Mouse (Mus musculus): ENCODE measurements around the gene Lingo2. TPM values are rescaled to one million over a fixed set of nuclear protein-coding genes. Genes with fewer than 3 reads are reported as not detected.

The Lingo2 gene
- polyA plus RNA-seq, 1 experiment from 2014 or later, result 1.0 TPM

GRCm38 (mm10) chr4:36014181-36014580, 937.4 kb downstream of the Lingo2 start:
- no peak overlapping the region for H3K27ac ChIP-seq (ENCODE audit: low read depth)
- H3K4me3 ChIP-seq (ENCODE audit: low read depth, low read length), result no peak overlapping the region
- DNase-seq (ENCODE audit: low spot score) (no peak), ATAC-seq (replicated peaks; ENCODE audit: low FRiP score, low TSS enrichment, low read depth) (no peak)
- H3K36me3 ChIP-seq (ENCODE audit: control insufficient read depth, insufficient read depth, low read length), result no peaks in the 10 kb centered on the region
- no peaks in the 10 kb centered on the region for H3K27me3 ChIP-seq (replicated peaks; ENCODE audit: control insufficient read depth, insufficient read depth, low read length)
- H3K4me1 ChIP-seq (replicated peaks; ENCODE audit: control insufficient read depth, insufficient read depth, low read length), result no peaks in the 10 kb centered on the region
- H3K9ac ChIP-seq (ENCODE audit: low read length), result no peak overlapping the region
- no peaks in the 10 kb centered on the region for H3K9me3 ChIP-seq (ENCODE audit: control insufficient read depth, low read length)
- WGBS, result 35% methylated on average over 4 of the region's 4 CpGs
- H3K4me2 ChIP-seq (ENCODE audit: low read length), result no peak overlapping the region

- Histone ChIP-seq H3K4me3 (ENCODE audit: low read depth, low read length) (no peak overlapping the region), H3K27me3 (replicated peaks; ENCODE audit: control insufficient read depth, insufficient read depth, low read length) (no peaks in the 10 kb centered on the region), H3K36me3 (ENCODE audit: control insufficient read depth, insufficient read depth, low read length) (no peaks in the 10 kb centered on the region), H3K4me1 (replicated peaks; ENCODE audit: control insufficient read depth, insufficient read depth, low read length) (no peaks in the 10 kb centered on the region), H3K27ac (ENCODE audit: low read depth) (no peak overlapping the region), H3K9ac (ENCODE audit: low read length) (no peak overlapping the region), H3K9me3 (ENCODE audit: control insufficient read depth, low read length) (no peaks in the 10 kb centered on the region), H3K4me2 (ENCODE audit: low read length) (no peak overlapping the region)
- 60% methylated on average over 2 of the region's 2 CpGs for WGBS
- ATAC-seq (replicated peaks; ENCODE audit: low FRiP score, low TSS enrichment, low read depth) (peak; percentile 80), DNase-seq (ENCODE audit: low spot score) (no peak)
Observed at GRCm38 (mm10) chr4:35992005-35992763, 959.4 kb downstream of the Lingo2 start.

GRCm38 (mm10) chr4:35986012-35986411, 965.5 kb downstream of the Lingo2 start:
- 90% methylated on average over 6 of the region's 6 CpGs for WGBS
- no peaks in the 10 kb centered on the region for H3K27me3 ChIP-seq (replicated peaks; ENCODE audit: control insufficient read depth, insufficient read depth, low read length)
- no peak overlapping the region for H3K9ac ChIP-seq (ENCODE audit: low read length)
- H3K9me3 ChIP-seq (ENCODE audit: control insufficient read depth, low read length), result no peaks in the 10 kb centered on the region
- no peaks in the 10 kb centered on the region for H3K4me1 ChIP-seq (replicated peaks; ENCODE audit: control insufficient read depth, insufficient read depth, low read length)
- no peak for DNase-seq (ENCODE audit: low spot score)
- H3K27ac ChIP-seq (ENCODE audit: low read depth), result no peak overlapping the region
- H3K4me3 ChIP-seq (ENCODE audit: low read depth, low read length), result no peak overlapping the region
- no peak overlapping the region for H3K4me2 ChIP-seq (ENCODE audit: low read length)
- no peaks in the 10 kb centered on the region for H3K36me3 ChIP-seq (ENCODE audit: control insufficient read depth, insufficient read depth, low read length)
- no peak for ATAC-seq (replicated peaks; ENCODE audit: low FRiP score, low TSS enrichment, low read depth)

- ATAC-seq (replicated peaks; ENCODE audit: low FRiP score, low TSS enrichment, low read depth), result no peak
- H3K9me3 ChIP-seq (ENCODE audit: control insufficient read depth, low read length), result no peaks in the 10 kb centered on the region
Observed at GRCm38 (mm10) chr4:35963532-35963931, 988.0 kb downstream of the Lingo2 start.

GRCm38 (mm10) chr4:35951894-35952293, 999.7 kb downstream of the Lingo2 start:
- DNase-seq (ENCODE audit: low spot score), result no peak
- Histone ChIP-seq H3K4me3 (ENCODE audit: low read depth, low read length) (no peak overlapping the region), H3K4me1 (replicated peaks; ENCODE audit: control insufficient read depth, insufficient read depth, low read length) (no peaks in the 10 kb centered on the region), H3K36me3 (ENCODE audit: control insufficient read depth, insufficient read depth, low read length) (no peaks in the 10 kb centered on the region), H3K27ac (ENCODE audit: low read depth) (no peak overlapping the region), H3K27me3 (replicated peaks; ENCODE audit: control insufficient read depth, insufficient read depth, low read length) (no peaks in the 10 kb centered on the region), H3K9me3 (ENCODE audit: control insufficient read depth, low read length) (no peaks in the 10 kb centered on the region), H3K4me2 (ENCODE audit: low read length) (no peak overlapping the region), H3K9ac (ENCODE audit: low read length) (no peak overlapping the region)
- 0 out of 2 replicates have a peak, but pooled peaks have one; percentile 40 for ATAC-seq (replicated peaks; ENCODE audit: low FRiP score, low TSS enrichment, low read depth)

More at GRCm38 (mm10) chr4:35963532-35963931, 988.0 kb downstream of the Lingo2 start:
- no peak overlapping the region for H3K9ac ChIP-seq (ENCODE audit: low read length)
- H3K4me1 ChIP-seq (replicated peaks; ENCODE audit: control insufficient read depth, insufficient read depth, low read length), result no peaks in the 10 kb centered on the region
- H3K36me3 ChIP-seq (ENCODE audit: control insufficient read depth, insufficient read depth, low read length), result no peaks in the 10 kb centered on the region
- H3K27me3 ChIP-seq (replicated peaks; ENCODE audit: control insufficient read depth, insufficient read depth, low read length), result no peaks in the 10 kb centered on the region
- no peak for DNase-seq (ENCODE audit: low spot score)
- H3K27ac ChIP-seq (ENCODE audit: low read depth), result no peak overlapping the region
- 79% methylated on average over 4 of the region's 4 CpGs for WGBS
- no peak overlapping the region for H3K4me2 ChIP-seq (ENCODE audit: low read length)
- H3K4me3 ChIP-seq (ENCODE audit: low read depth, low read length), result no peak overlapping the region

GRCm38 (mm10) chr4:35951251-35951650, 1000.3 kb downstream of the Lingo2 start:
- Histone ChIP-seq H3K4me3 (ENCODE audit: low read depth, low read length) (no peak overlapping the region), H3K27ac (ENCODE audit: low read depth) (no peak overlapping the region), H3K27me3 (replicated peaks; ENCODE audit: control insufficient read depth, insufficient read depth, low read length) (no peaks in the 10 kb centered on the region), H3K36me3 (ENCODE audit: control insufficient read depth, insufficient read depth, low read length) (no peaks in the 10 kb centered on the region), H3K4me1 (replicated peaks; ENCODE audit: control insufficient read depth, insufficient read depth, low read length) (no peaks in the 10 kb centered on the region), H3K9me3 (ENCODE audit: control insufficient read depth, low read length) (no peaks in the 10 kb centered on the region), H3K4me2 (ENCODE audit: low read length) (no peak overlapping the region), H3K9ac (ENCODE audit: low read length) (no peak overlapping the region)
- WGBS, result 80% methylated on average over 3 of the region's 3 CpGs
- DNase-seq (ENCODE audit: low spot score) (no peak), ATAC-seq (replicated peaks; ENCODE audit: low FRiP score, low TSS enrichment, low read depth) (no peak)

GRCm38 (mm10) chr4:35934056-35934661, 1017.4 kb downstream of the Lingo2 start:
- H3K4me2 ChIP-seq (ENCODE audit: low read length), result no peak overlapping the region
- DNase-seq (ENCODE audit: low spot score), result no peak
- H3K9me3 ChIP-seq (ENCODE audit: control insufficient read depth, low read length), result no peaks in the 10 kb centered on the region
- WGBS, result 67% methylated on average over 4 of the region's 4 CpGs
- no peaks in the 10 kb centered on the region for H3K27me3 ChIP-seq (replicated peaks; ENCODE audit: control insufficient read depth, insufficient read depth, low read length)
- no peak overlapping the region for H3K27ac ChIP-seq (ENCODE audit: low read depth)
- no peaks in the 10 kb centered on the region for H3K4me1 ChIP-seq (replicated peaks; ENCODE audit: control insufficient read depth, insufficient read depth, low read length)
- no peak overlapping the region for H3K9ac ChIP-seq (ENCODE audit: low read length)
- H3K4me3 ChIP-seq (ENCODE audit: low read depth, low read length), result no peak overlapping the region
- no peak for ATAC-seq (replicated peaks; ENCODE audit: low FRiP score, low TSS enrichment, low read depth)
- no peaks in the 10 kb centered on the region for H3K36me3 ChIP-seq (ENCODE audit: control insufficient read depth, insufficient read depth, low read length)

- no peak for DNase-seq (ENCODE audit: low spot score)
- 80% methylated on average over 2 of the region's 2 CpGs for WGBS
Observed at GRCm38 (mm10) chr4:35927722-35928121, 1023.8 kb downstream of the Lingo2 start.

GRCm38 (mm10) chr4:35917453-35917852, 1034.1 kb downstream of the Lingo2 start:
- Histone ChIP-seq H3K36me3 (ENCODE audit: control insufficient read depth, insufficient read depth, low read length) (no peaks in the 10 kb centered on the region), H3K4me3 (ENCODE audit: low read depth, low read length) (no peak overlapping the region), H3K27ac (ENCODE audit: low read depth) (no peak overlapping the region), H3K9me3 (ENCODE audit: control insufficient read depth, low read length) (no peaks in the 10 kb centered on the region), H3K4me2 (ENCODE audit: low read length) (no peak overlapping the region), H3K9ac (ENCODE audit: low read length) (no peak overlapping the region), H3K4me1 (replicated peaks; ENCODE audit: control insufficient read depth, insufficient read depth, low read length) (no peaks in the 10 kb centered on the region), H3K27me3 (replicated peaks; ENCODE audit: control insufficient read depth, insufficient read depth, low read length) (no peaks in the 10 kb centered on the region)
- WGBS, result 60% methylated on average over 3 of the region's 3 CpGs
- ATAC-seq (replicated peaks; ENCODE audit: low FRiP score, low TSS enrichment, low read depth), result no peak
- no peak for DNase-seq (ENCODE audit: low spot score)

More at GRCm38 (mm10) chr4:35927722-35928121, 1023.8 kb downstream of the Lingo2 start:
- Histone ChIP-seq H3K4me3 (ENCODE audit: low read depth, low read length) (no peak overlapping the region), H3K4me2 (ENCODE audit: low read length) (no peak overlapping the region), H3K4me1 (replicated peaks; ENCODE audit: control insufficient read depth, insufficient read depth, low read length) (no peaks in the 10 kb centered on the region), H3K36me3 (ENCODE audit: control insufficient read depth, insufficient read depth, low read length) (no peaks in the 10 kb centered on the region), H3K9ac (ENCODE audit: low read length) (no peak overlapping the region), H3K27me3 (replicated peaks; ENCODE audit: control insufficient read depth, insufficient read depth, low read length) (no peaks in the 10 kb centered on the region), H3K27ac (ENCODE audit: low read depth) (no peak overlapping the region), H3K9me3 (ENCODE audit: control insufficient read depth, low read length) (no peaks in the 10 kb centered on the region)
- no peak for ATAC-seq (replicated peaks; ENCODE audit: low FRiP score, low TSS enrichment, low read depth)
